Mouse (Mus musculus) C2C12 (cell line): Measurements from ENCODE around the gene Gm49345. TPM values are rescaled to one million over a fixed set of nuclear protein-coding genes. Genes with fewer than 3 reads are reported as not detected.
A peak's percentile ranks its signal among the peaks of the same experiment; 100 is the strongest.
"Not testable (repeated sequence)": the region's sequence is repeated elsewhere in the genome, so short reads cannot be mapped to it uniquely, and the experiment has no call there.

ENCODE experiments used
- H3K27me3 ChIP-seq: one replicate; pipeline ENCODE4 v1.6.1; 2011; ENCODE audit not compliant: control insufficient read depth, insufficient read depth, insufficient read length
- H3K36me3 ChIP-seq: one replicate; pipeline ENCODE4 v1.6.1; 2011; ENCODE audit not compliant: control insufficient read depth, insufficient read depth
- H3K4me3 ChIP-seq: one replicate; pipeline ENCODE4 v1.5.1; 2011; ENCODE audit warnings: mild to moderate bottlenecking, control low read depth; ENCODE audit not compliant: poor library complexity, insufficient read depth, severe bottlenecking
- H3K79me2 ChIP-seq: one replicate; pipeline ENCODE4 v1.6.1; 2011; ENCODE audit not compliant: control insufficient read depth, insufficient read depth
- H3K79me3 ChIP-seq: one replicate; pipeline ENCODE4 v1.6.1; 2011; ENCODE audit warnings: low read depth, control low read depth
- H3ac ChIP-seq: one replicate; pipeline ENCODE3; 2011; ENCODE audit warnings: low read depth; ENCODE audit not compliant: control insufficient read depth, insufficient read length
- CEBPB ChIP-seq: IDR thresholded peaks from one replicate; pipeline ENCODE4 v1.6.1; 2011; ENCODE audit warnings: low read depth, mild to moderate bottlenecking, control low read depth, moderate library complexity
- CTCF ChIP-seq: IDR thresholded peaks from one replicate; pipeline ENCODE4 v1.5.1; 2011; ENCODE audit not compliant: control insufficient read depth, insufficient read depth, insufficient read length
- FOSL1 ChIP-seq: IDR thresholded peaks from one replicate; pipeline ENCODE4 v1.8.0; 2011; ENCODE audit warnings: mild to moderate bottlenecking, low read length; ENCODE audit not compliant: poor library complexity, insufficient read depth, severe bottlenecking
- MAX ChIP-seq: IDR thresholded peaks from one replicate; pipeline ENCODE4 v1.6.1; 2011; ENCODE audit warnings: mild to moderate bottlenecking, control low read depth
- MYOD1 ChIP-seq: IDR thresholded peaks from one replicate; pipeline ENCODE4 v1.6.1; 2011; ENCODE audit warnings: low read depth; ENCODE audit not compliant: control insufficient read depth, insufficient read length
- MYOG ChIP-seq: IDR thresholded peaks from one replicate; pipeline ENCODE4 v1.6.1; 2011; ENCODE audit not compliant: control insufficient read depth, insufficient read length; ENCODE audit errors: extremely low read depth
- USF1 ChIP-seq: IDR thresholded peaks from one replicate; pipeline ENCODE4 v1.6.1; 2011; ENCODE audit warnings: low read depth, mild to moderate bottlenecking, control low read depth, moderate library complexity
- long read RNA-seq, 2 experiments: library from polyadenylated mRNA; unstranded; transcript quantifications; one replicate each; pipeline ENCODE4 v2.0.0; 2019 to 2020
- polyA plus RNA-seq: library from polyadenylated mRNA; unstranded; fragments of >200 nt; fragmentation: generic; extraction: Trizol; gene quantifications from one replicate; pipeline ENCODE4 v1.2.1, GENCODE M21; 2012; ENCODE audit warnings: missing spikeins

Gene Gm49345
- 0.23 TPM for polyA plus RNA-seq
- long read RNA-seq, experiment 1, partial matches to known transcripts: 0 of 1 reads
- long read RNA-seq, experiment 1, other reads (novel, unspliced or antisense): 1 of 1 reads
- long read RNA-seq, experiment 2: 0 reads

- peaks cover 9% of the 10 kb centered on the region for H3K79me2 ChIP-seq
- TF ChIP-seq CEBPB (no peak), CTCF (no peak), MYOD1 (no peak), MAX (peak; percentile 92), USF1 (peak; percentile 69), MYOG (no peak), FOSL1 (no peak)
- H3K27me3 ChIP-seq: no peaks in the 10 kb centered on the region
- H3K4me3 ChIP-seq: peak within 1 kb of the TSS; percentile 38
- H3K79me3 ChIP-seq: no peaks in the 10 kb centered on the region
- peak within 1 kb of the TSS; percentile 81 for H3ac ChIP-seq
- no peaks in the 10 kb centered on the region for H3K36me3 ChIP-seq
These were observed at the start of gene Gm49345, which contains the start of gene Zfp729a for GRCm38 (mm10) chr13:67637294-67638007. TSS of gene Gm49345 (minus strand) at chr13:67637769. TSS of gene Zfp729a (minus strand) at chr13:67637791.

GRCm38 (mm10) chr13:67686971-67687370, 49.4 kb upstream of the Gm49345 start, which contains the start of gene Zfp738:
TSS of gene Zfp738 (minus strand) at chr13:67687071.
- TF ChIP-seq USF1 (no peak), FOSL1 (no peak), MAX (no peak), MYOG (no peak), CTCF (no peak), CEBPB (no peak), MYOD1 (no peak)
- H3K36me3 ChIP-seq: no peaks in the 10 kb centered on the region
- no peaks in the 10 kb centered on the region for H3K27me3 ChIP-seq
- no peak within 1 kb of the TSS for H3K4me3 ChIP-seq
- no peaks in the 10 kb centered on the region for H3K79me2 ChIP-seq
- no peak within 1 kb of the TSS for H3ac ChIP-seq
- H3K79me3 ChIP-seq: no peaks in the 10 kb centered on the region

DNA sequence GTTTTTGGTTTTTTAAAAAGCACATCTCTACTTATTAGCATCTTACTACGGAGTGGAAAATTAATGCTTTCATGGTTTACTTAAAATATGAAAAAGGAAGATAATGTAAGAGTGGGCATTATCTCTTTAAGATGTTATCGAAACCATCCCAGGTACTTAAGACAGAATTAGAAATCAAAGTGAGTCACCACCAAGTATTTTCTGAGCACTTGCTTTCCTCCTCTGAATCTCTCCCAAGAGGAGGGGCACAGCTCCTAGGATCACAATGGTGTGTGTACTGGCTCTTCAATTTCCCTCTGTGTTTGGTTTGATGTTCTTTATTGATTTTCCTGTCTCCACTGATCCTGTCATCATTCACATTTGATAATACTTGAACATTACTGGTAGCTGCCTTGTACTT, 46.3 kb upstream of the Gm49345 start:
- H3K27me3 ChIP-seq, H3K79me3 ChIP-seq, H3K36me3 ChIP-seq, H3ac ChIP-seq, H3K79me2 ChIP-seq, H3K4me3 ChIP-seq: not testable (repeated sequence)

GRCm38 (mm10) chr13:67682959-67683735, 45.6 kb upstream of the Gm49345 start:
- H3K27me3 ChIP-seq, H3K36me3 ChIP-seq, H3K79me2 ChIP-seq, H3K79me3 ChIP-seq: not testable (repeated sequence)
- TF ChIP-seq USF1: peak; percentile 42
- TF ChIP-seq MAX: peak; percentile 97
- H3K4me3 ChIP-seq: peak overlapping the region; percentile 37
- peak overlapping the region; percentile 67 for H3ac ChIP-seq

DNA sequence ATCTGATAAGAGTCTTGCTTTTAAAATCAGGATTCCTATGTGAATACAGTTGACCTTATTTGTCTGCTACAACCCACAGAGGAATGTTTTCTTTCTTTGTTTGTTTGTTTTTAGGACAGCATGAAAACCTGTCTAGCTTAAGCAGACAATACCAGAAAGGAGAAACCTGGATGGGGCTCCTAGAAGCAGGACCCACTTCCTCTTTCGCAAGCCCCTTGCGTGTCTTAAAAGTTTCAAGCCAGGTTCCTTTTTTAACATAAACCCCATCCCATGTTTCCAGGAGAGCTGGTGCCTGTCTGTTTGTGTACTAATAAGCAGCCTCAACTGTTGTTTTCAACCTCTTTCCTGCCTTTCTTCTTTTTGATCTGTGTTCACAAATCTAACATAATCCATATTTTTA, 37.3 kb upstream of the Gm49345 start:
- no peaks in the 10 kb centered on the region for H3K79me2 ChIP-seq
- TF ChIP-seq MYOD1 (no peak), CTCF (no peak), USF1 (no peak), MYOG (no peak), CEBPB (no peak), MAX (no peak), FOSL1 (no peak)

DNA sequence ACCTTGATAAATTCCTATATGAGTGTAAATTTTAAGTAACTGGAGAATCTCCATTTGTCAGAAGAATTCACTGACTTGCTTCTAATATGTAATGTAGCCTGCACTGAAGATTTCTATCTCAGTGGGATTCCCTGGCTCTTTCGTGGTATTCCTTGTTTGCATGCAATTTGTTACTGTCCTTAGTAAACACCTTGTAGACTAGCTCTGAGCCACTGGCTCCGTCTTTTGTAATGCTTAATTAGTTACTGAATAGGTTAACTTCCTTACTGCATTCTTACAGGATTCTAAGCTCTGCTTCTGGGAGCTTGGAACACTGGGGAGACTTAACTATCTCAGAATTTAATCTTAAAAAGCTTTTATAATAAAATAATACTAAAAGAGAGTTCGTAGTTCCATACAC, 14.9 kb upstream of the Gm49345 start:
- no peaks in the 10 kb centered on the region for H3K36me3 ChIP-seq
- H3ac ChIP-seq: no peak overlapping the region
- no peaks in the 10 kb centered on the region for H3K27me3 ChIP-seq
- no peaks in the 10 kb centered on the region for H3K79me3 ChIP-seq
- TF ChIP-seq MYOG (no peak), USF1 (no peak), CEBPB (no peak), CTCF (no peak), FOSL1 (no peak)
- H3K4me3 ChIP-seq: no peak overlapping the region
- no peaks in the 10 kb centered on the region for H3K79me2 ChIP-seq

More for the DNA sequence above, 37.3 kb upstream of the Gm49345 start:
- H3K36me3 ChIP-seq: no peaks in the 10 kb centered on the region
- no peaks in the 10 kb centered on the region for H3K79me3 ChIP-seq
- H3K4me3 ChIP-seq: no peak overlapping the region
- H3ac ChIP-seq: no peak overlapping the region
- no peaks in the 10 kb centered on the region for H3K27me3 ChIP-seq
